ENCODE assay signal across 7 mouse cellular contexts in the genomic region with DNA sequence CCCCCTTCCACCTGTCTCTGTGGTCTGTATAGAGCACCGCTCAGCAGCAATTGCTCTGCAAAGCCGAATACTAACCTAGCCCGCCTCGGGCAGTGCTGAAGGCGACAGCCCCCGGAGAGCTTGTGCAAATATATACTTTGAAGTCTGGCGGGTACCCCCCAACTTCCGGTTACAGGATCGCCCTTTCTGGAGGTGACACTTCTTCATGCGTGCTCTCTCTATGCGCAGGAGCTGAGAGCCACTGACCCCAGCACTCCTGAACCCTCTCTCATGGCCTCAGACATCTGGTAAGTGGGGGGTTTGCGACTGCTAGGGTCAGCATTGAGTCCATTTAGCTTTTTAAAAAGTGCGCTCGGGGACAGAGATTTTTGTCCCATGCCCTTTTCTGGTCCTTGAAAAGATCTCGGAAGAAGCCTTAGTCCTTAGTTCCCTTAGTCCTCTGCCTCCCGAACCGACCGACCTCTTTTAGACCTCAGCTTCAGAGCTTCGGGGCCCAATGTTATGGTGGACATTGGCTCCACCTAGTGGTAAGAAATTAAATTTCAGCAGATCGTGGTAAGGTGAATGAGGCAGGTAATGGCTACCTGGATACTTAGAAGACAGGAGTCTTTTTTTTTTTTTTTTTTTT. TPM values are rescaled to one million over a fixed set of nuclear protein-coding genes. Genes with fewer than 3 reads are reported as not detected.
DNase-seq lines count a peak whose midpoint lies in the region; ATAC-seq and TF ChIP-seq lines count a peak whose summit lies in the region.

No protein-coding gene starts in this region.

- peak overlapping the region; percentile 3; the same call in 1 of the 2 replicates for H3K9ac ChIP-seq in forebrain, embryonic 15.5 days (replicated peaks)
- peak overlapping the region; percentile 25 for H3K9ac ChIP-seq in hindbrain, postnatal 0 days (replicated peaks; ENCODE audit: low read length)

- peak; percentile 46 for DNase-seq in Muller cell, postnatal 12 days (ENCODE audit: inconsistent ontology term)
- peak; percentile 76 for DNase-seq in cerebellum, adult 11 months
- peak; percentile 89 for DNase-seq in hindbrain, postnatal 0 days (ENCODE audit: low spot score)
- DNase-seq in left cerebral cortex, postnatal 10 days (ENCODE audit: extremely low spot score in 1 of 2, low spot score in 2 of 2): peak; percentile 56 to 64
- DNase-seq in right cerebral cortex, postnatal 14 days: peak; percentile 39

- peak; percentile 87 for ATAC-seq in forebrain, embryonic 15.5 days (replicated peaks)
- peak; percentile 68 for ATAC-seq in hindbrain, postnatal 0 days

- WGBS in forebrain, embryonic 15.5 days: 1% methylated on average over 20 of the region's 20 CpGs
- WGBS in hindbrain, postnatal 0 days: 2% methylated on average over 20 of the region's 20 CpGs

- peak overlapping the region; percentile 48 for H3K4me2 ChIP-seq in forebrain, embryonic 15.5 days (replicated peaks)
- peak overlapping the region; percentile 73 for H3K4me2 ChIP-seq in hindbrain, postnatal 0 days (ENCODE audit: low read depth, low read length)

- peaks cover 13% of the 10 kb centered on the region for H3K27me3 ChIP-seq in forebrain, embryonic 15.5 days
- H3K27me3 ChIP-seq in hindbrain, postnatal 0 days (ENCODE audit: insufficient read depth, low read length): no peaks in the 10 kb centered on the region
- H3K27me3 ChIP-seq in megakaryocyte, embryonic 14.5 days (replicated peaks): peaks cover 32% of the 10 kb centered on the region

- peak overlapping the region; percentile 32 for H3K4me3 ChIP-seq in forebrain, embryonic 15.5 days
- H3K4me3 ChIP-seq in hindbrain, postnatal 0 days (ENCODE audit: low read length): peak overlapping the region; percentile 38
- H3K4me3 ChIP-seq in megakaryocyte, embryonic 14.5 days (replicated peaks): peak overlapping the region; percentile 89

- H3K9me3 ChIP-seq in forebrain, embryonic 15.5 days: no peaks in the 10 kb centered on the region
- no peaks in the 10 kb centered on the region for H3K9me3 ChIP-seq in hindbrain, postnatal 0 days (ENCODE audit: low read length)
- H3K9me3 ChIP-seq in megakaryocyte, embryonic 14.5 days: no peaks in the 10 kb centered on the region

- H3K36me3 ChIP-seq in forebrain, embryonic 15.5 days: no peaks in the 10 kb centered on the region
- no peaks in the 10 kb centered on the region for H3K36me3 ChIP-seq in hindbrain, postnatal 0 days (ENCODE audit: insufficient read depth, low read length)
- H3K36me3 ChIP-seq in megakaryocyte, embryonic 14.5 days (replicated peaks; ENCODE audit: low read length): no peaks in the 10 kb centered on the region

- peaks cover 18% of the 10 kb centered on the region for H3K4me1 ChIP-seq in forebrain, embryonic 15.5 days
- peaks cover 5% of the 10 kb centered on the region; the same call in 1 of the 2 replicates for H3K4me1 ChIP-seq in hindbrain, postnatal 0 days (ENCODE audit: insufficient read depth, low read length)
- peaks cover 44% of the 10 kb centered on the region for H3K4me1 ChIP-seq in megakaryocyte, embryonic 14.5 days

- intact Hi-C loops in left cerebral cortex, postnatal 10 days (cut with DNase I): loop anchor here (1.0 to 10.0 kb wide), 3 partner anchors 63 to 343 kb away; partner anchors contain the start of gene Csk

- H3K27ac ChIP-seq in forebrain, embryonic 15.5 days (replicated peaks): no peak overlapping the region
- peak overlapping the region; percentile 20; the same call in 1 of the 2 replicates for H3K27ac ChIP-seq in hindbrain, postnatal 0 days

- peak; percentile 84 for TF ChIP-seq CTCF in hindbrain, postnatal 0 days (IDR thresholded peaks at IDR 0.05; ENCODE audit: low read depth)

RNA-seq across cellular contexts. Expression of gene Cyp11a1, which starts 8.1 kb away (rescaled TPM):
- 0.31 and 0.45 TPM in 2 replicates for polyA plus RNA-seq in forebrain, embryonic 15.5 days (2015; fragmentation: Nextera tagmentation; extraction: Ambion mirVana)
- 4.1 and 4.3 TPM in 2 replicates for total RNA-seq in hindbrain, postnatal 0 days (2014; rRNA removed)
- 1.2 and 1.8 TPM in 2 replicates for polyA plus RNA-seq in hindbrain, postnatal 0 days (2015; fragmentation: Nextera tagmentation; extraction: Ambion mirVana)
- 1 to 10 TPM; 2.4 to 3.4 TPM for total RNA-seq in left cerebral cortex, postnatal 10 days (2021)
- 1.1 and 7.5 TPM in 2 replicates for polyA plus RNA-seq in megakaryocyte, embryonic 14.5 days (2012; ENCODE audit: insufficient read depth, low replicate concordance)

RNA-seq across cellular contexts. Expression of gene Sema7a, which starts 58.2 kb away (rescaled TPM):
- polyA plus RNA-seq in forebrain, embryonic 15.5 days (2015; fragmentation: Nextera tagmentation; extraction: Ambion mirVana): 3.4 and 3.6 TPM in 2 replicates
- 60.2 and 62.8 TPM in 2 replicates for total RNA-seq in hindbrain, postnatal 0 days (2014; rRNA removed)
- polyA plus RNA-seq in hindbrain, postnatal 0 days (2015; fragmentation: Nextera tagmentation; extraction: Ambion mirVana): 4.0 and 4.9 TPM in 2 replicates
- total RNA-seq in left cerebral cortex, postnatal 10 days (2021): 100 to 1,000 TPM; 127 to 132 TPM
- polyA plus RNA-seq in megakaryocyte, embryonic 14.5 days (2012; ENCODE audit: insufficient read depth, low replicate concordance): 7.2 and 10.4 TPM in 2 replicates

Comparison
In these comparisons a context has a peak if more than half of its experiments do, and no peak if none do; other contexts are left out.
1. DNase-seq: peak in every context shown above with its lines; median percentile 89 in hindbrain, postnatal 0 days; 76 in cerebellum, adult 11 months; 60 in left cerebral cortex, postnatal 10 days; 46 in Muller cell, postnatal 12 days; 39 in right cerebral cortex, postnatal 14 days.
2. H3K4me3 ChIP-seq: peak in every context shown above with its lines; median percentile 89 in megakaryocyte, embryonic 14.5 days; 38 in hindbrain, postnatal 0 days; 32 in forebrain, embryonic 15.5 days.